Comparison of ENCODE assay signal across 10 mouse cellular contexts in the genomic region with DNA sequence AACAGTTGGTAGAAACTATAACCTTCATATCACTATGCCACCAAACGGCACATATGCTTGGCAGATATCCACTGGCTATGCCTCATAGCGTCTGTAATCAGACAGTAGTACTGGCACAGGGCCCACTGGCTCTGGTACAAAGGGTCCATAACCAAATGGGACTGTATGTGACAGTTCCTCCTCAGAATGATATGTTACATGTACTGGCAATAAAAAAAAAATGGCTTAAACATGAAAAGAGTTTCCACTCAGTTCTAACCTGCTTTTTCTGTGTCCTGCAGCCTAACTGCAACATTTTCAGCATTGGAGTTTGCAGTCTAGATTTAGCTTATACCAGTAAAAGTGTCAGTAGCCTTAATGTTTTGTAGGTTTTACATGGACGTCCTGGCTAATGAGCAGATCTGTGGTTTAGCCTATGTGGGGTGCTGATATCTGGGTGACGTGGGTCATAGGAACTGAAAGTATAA. TPM values are rescaled to one million over a fixed set of nuclear protein-coding genes. Genes with fewer than 3 reads are reported as not detected.
DNase-seq lines count a peak whose midpoint lies in the region; ATAC-seq and TF ChIP-seq lines count a peak whose summit lies in the region.
"Had no signal": no experiment of that assay in that cellular context is flagged by ENCODE, and none has a peak within 500 bp of the region (broad histone marks: within the 10 kb centered on the region; RNA-seq: fewer than 3 reads in every experiment).

No protein-coding gene starts in this region.

- peaks cover 9% of the 10 kb centered on the region for H3K9me3 ChIP-seq in embryonic facial prominence, embryonic 14.5 days (ENCODE audit: control insufficient read depth, low read length)
- peaks cover 3% of the 10 kb centered on the region; the same call in 1 of the 2 replicates for H3K9me3 ChIP-seq in embryonic facial prominence, embryonic 10.5 days
- peaks cover 25% of the 10 kb centered on the region for H3K9me3 ChIP-seq in ES-Bruce4 (replicated peaks; ENCODE audit: control insufficient read depth, insufficient read depth, low read length, poor library complexity, severe bottlenecking)

- TF ChIP-seq EP300 in ES-Bruce4 (IDR thresholded peaks at IDR 0.05; ENCODE audit: insufficient read depth, low read depth, low read length): no peak

- DNase-seq in embryonic facial prominence, embryonic 14.5 days (ENCODE audit: low spot score): peak; percentile 55
- no peak for DNase-seq in embryonic facial prominence, embryonic 10.5 days (ENCODE audit: low spot score)
- DNase-seq in layer of hippocampus, adult 2 months (ENCODE audit: low spot score in 2 of 2): peak; percentile 32 to 44
- DNase-seq in layer of hippocampus, adult 9-10 months (ENCODE audit: low spot score): no peak
- peak; percentile 42 for DNase-seq in layer of hippocampus, postnatal 10 days (ENCODE audit: low spot score in 2 of 2)
- DNase-seq in embryo, embryonic 9.5 days (ENCODE audit: extremely low spot score): no peak
- no peak for DNase-seq in left cerebral cortex, adult 9 months (ENCODE audit: low spot score in 2 of 2)

- H3K4me3 ChIP-seq in embryonic facial prominence, embryonic 14.5 days (ENCODE audit: low read depth, low read length): no peak overlapping the region
- H3K4me3 ChIP-seq in embryonic facial prominence, embryonic 10.5 days: no peak overlapping the region
- H3K4me3 ChIP-seq in layer of hippocampus, adult 2 months: no peak overlapping the region
- no peak overlapping the region for H3K4me3 ChIP-seq in ES-Bruce4 (ENCODE audit: low read depth, low read length)
- H3K4me3 ChIP-seq: limb, embryonic 13.5 days had no signal

- H3K9ac ChIP-seq in embryonic facial prominence, embryonic 14.5 days (ENCODE audit: low read depth, low read length): no peak overlapping the region
- H3K9ac ChIP-seq in ES-Bruce4 (ENCODE audit: low read depth, poor library complexity, severe bottlenecking): no peak overlapping the region
- H3K9ac ChIP-seq: limb, embryonic 13.5 days had no signal

- no peaks in the 10 kb centered on the region for H3K36me3 ChIP-seq in embryonic facial prominence, embryonic 14.5 days (ENCODE audit: control insufficient read depth, insufficient read depth, low read length)
- H3K36me3 ChIP-seq in embryonic facial prominence, embryonic 10.5 days (replicated peaks): no peaks in the 10 kb centered on the region
- H3K36me3 ChIP-seq in ES-Bruce4 (ENCODE audit: control insufficient read depth, insufficient read depth, low read length, poor library complexity, severe bottlenecking): no peaks in the 10 kb centered on the region
- H3K36me3 ChIP-seq: limb, embryonic 13.5 days had no signal

- no peak overlapping the region for H3K4me2 ChIP-seq in embryonic facial prominence, embryonic 14.5 days (ENCODE audit: low read depth, low read length)
- H3K4me2 ChIP-seq: limb, embryonic 13.5 days had no signal

- WGBS in embryonic facial prominence, embryonic 14.5 days: 54% methylated on average over 4 of the region's 4 CpGs
- 84% methylated on average over 4 of the region's 4 CpGs for WGBS in embryonic facial prominence, embryonic 10.5 days

- H3K4me1 ChIP-seq in embryonic facial prominence, embryonic 14.5 days (ENCODE audit: control insufficient read depth, insufficient read depth, low read length): peaks cover 23% of the 10 kb centered on the region
- H3K4me1 ChIP-seq in embryonic facial prominence, embryonic 10.5 days: peaks cover 23% of the 10 kb centered on the region
- peaks cover 4% of the 10 kb centered on the region for H3K4me1 ChIP-seq in ES-Bruce4 (ENCODE audit: control insufficient read depth, insufficient read depth, low read length)

- no peak overlapping the region for H3K27ac ChIP-seq in embryonic facial prominence, embryonic 14.5 days (replicated peaks; ENCODE audit: low read depth, low read length)
- H3K27ac ChIP-seq in embryonic facial prominence, embryonic 10.5 days (replicated peaks): no peak overlapping the region
- no peak overlapping the region for H3K27ac ChIP-seq in layer of hippocampus, adult 2 months
- 0 out of 2 replicates have a peak overlapping the region, but pooled peaks have one; percentile 35 for H3K27ac ChIP-seq in ES-Bruce4 (ENCODE audit: insufficient read depth, low read length)
- H3K27ac ChIP-seq: limb, embryonic 13.5 days had no signal

- TF ChIP-seq CTCF in layer of hippocampus, adult 2 months (conservative IDR thresholded peaks at IDR 0.05): no peak
- no peak for TF ChIP-seq CTCF in ES-Bruce4 (IDR thresholded peaks at IDR 0.05; ENCODE audit: low read depth, low read length)

- H3K27me3 ChIP-seq in embryonic facial prominence, embryonic 14.5 days (replicated peaks; ENCODE audit: control insufficient read depth, insufficient read depth, low read length): no peaks in the 10 kb centered on the region
- H3K27me3 ChIP-seq in embryonic facial prominence, embryonic 10.5 days (replicated peaks; ENCODE audit: low read depth, poor library complexity, severe bottlenecking): peaks cover 52% of the 10 kb centered on the region
- H3K27me3 ChIP-seq in ES-Bruce4 (ENCODE audit: control insufficient read depth, insufficient read depth, low read length, poor library complexity, severe bottlenecking): no peaks in the 10 kb centered on the region
- H3K27me3 ChIP-seq: CH12.LX had no signal

- TF ChIP-seq POLR2A in ES-Bruce4 (IDR thresholded peaks at IDR 0.05; ENCODE audit: insufficient read depth, low read length): no peak

- no peak for ATAC-seq in embryonic facial prominence, embryonic 14.5 days (ENCODE audit: low read depth)

RNA-seq across cellular contexts. Expression of gene Hopx, which starts 9.9 kb away (rescaled TPM):
- 1.6 and 2.8 TPM in 2 replicates for polyA plus RNA-seq in embryonic facial prominence, embryonic 14.5 days (2014; fragmentation: Nextera tagmentation; extraction: Ambion mirVana)
- 0.40 TPM in 1 of 2 replicates, not detected in the other for polyA plus RNA-seq in embryonic facial prominence, embryonic 10.5 days (2016; fragmentation: Nextera tagmentation; extraction: Ambion mirVana)
- total RNA-seq in layer of hippocampus, adult 2 months (2021): 10 to 100 TPM; 81.8 to 81.9 TPM
- 8.9 and 9.5 TPM in 2 replicates for polyA plus RNA-seq in ES-Bruce4 (2011; ENCODE audit: insufficient read depth, insufficient read length, low read depth, missing spikeins)
- 10 to 100 TPM; 76.6 to 77.1 TPM for total RNA-seq in layer of hippocampus, postnatal 10 days (2021)

Comparison
In these comparisons a context has a peak if more than half of its experiments do, and no peak if none do; other contexts are left out.
1. DNase-seq: peak in embryonic facial prominence, embryonic 14.5 days (single experiment), layer of hippocampus, adult 2 months (2 of 2) and layer of hippocampus, postnatal 10 days (2 of 2); none in embryonic facial prominence, embryonic 10.5 days (single experiment), layer of hippocampus, adult 9-10 months (single experiment), embryo, embryonic 9.5 days (single experiment) and left cerebral cortex, adult 9 months (0 of 2).